Comparison of ENCODE assay signal across 9 mouse cellular contexts in genomic region chr2:166489041-166489872, GRCm38 (mm10).
DNase-seq lines count a peak whose midpoint lies in the region; ATAC-seq and TF ChIP-seq lines count a peak whose summit lies in the region.
"Had no signal": no experiment of that assay in that cellular context is flagged by ENCODE, and none has a peak within 500 bp of the region (broad histone marks: within the 10 kb centered on the region; RNA-seq: fewer than 3 reads in every experiment).

No protein-coding gene starts in this region.

- DNase-seq in ES-E14 (ENCODE audit: low read depth, low spot score) (peak; percentile 17), R1 (ENCODE audit: low read depth, low spot score) (peak; percentile 78)
- DNase-seq in forebrain, embryonic 14.5 days (ENCODE audit: low spot score), result peak; percentile 58
- DNase-seq in midbrain, embryonic 11.5 days (ENCODE audit: low spot score, missing footprints), result peak; percentile 92
- DNase-seq in liver, embryonic 11.5 days (ENCODE audit: low spot score), result no peak
- no peak for DNase-seq in kidney, adult 2 months
- no peak for DNase-seq in cerebellum, postnatal 4 days (ENCODE audit: low spot score in 2 of 2)
- DNase-seq: gastrocnemius, postnatal 14 days had no signal

- no peak for TF ChIP-seq POLR2A in kidney, adult 2 months (IDR thresholded peaks at IDR 0.05; ENCODE audit: low read depth, low read length)

- peak; percentile 28; the same call in 1 of the 2 replicates for ATAC-seq in forebrain, embryonic 14.5 days
- peak; percentile 74 for ATAC-seq in midbrain, embryonic 11.5 days (ENCODE audit: low FRiP score)
- ATAC-seq in liver, embryonic 11.5 days (replicated peaks; ENCODE audit: low FRiP score), result no peak

- H3K4me3 ChIP-seq in ES-E14 (ENCODE audit: insufficient read depth in 1 of 2, low read depth in 1 of 2, low read length in 2 of 2, poor library complexity in 1 of 2, severe bottlenecking in 1 of 2), result no peak overlapping the region
- no peak overlapping the region for H3K4me3 ChIP-seq in forebrain, embryonic 14.5 days (ENCODE audit: low read depth, low read length)
- H3K4me3 ChIP-seq in midbrain, embryonic 11.5 days (ENCODE audit: low read depth, low read length), result no peak overlapping the region
- H3K4me3 ChIP-seq in liver, embryonic 11.5 days (ENCODE audit: low read depth, low read length), result no peak overlapping the region
- H3K4me3 ChIP-seq in kidney, adult 2 months (ENCODE audit: insufficient read depth, low read depth, low read length), result no peak overlapping the region
- H3K4me3 ChIP-seq: hindbrain, embryonic 15.5 days had no signal

- H3K27me3 ChIP-seq in forebrain, embryonic 14.5 days (replicated peaks; ENCODE audit: control insufficient read depth, insufficient read depth, low read length), result no peaks in the 10 kb centered on the region
- H3K27me3 ChIP-seq in midbrain, embryonic 11.5 days (ENCODE audit: control insufficient read depth, insufficient read depth, low read length), result no peaks in the 10 kb centered on the region
- no peaks in the 10 kb centered on the region; the same call in 1 of the 2 replicates for H3K27me3 ChIP-seq in liver, embryonic 11.5 days (replicated peaks; ENCODE audit: control insufficient read depth, insufficient read depth, low read length)
- no peaks in the 10 kb centered on the region for H3K27me3 ChIP-seq in kidney, adult 2 months (replicated peaks; ENCODE audit: control insufficient read depth, insufficient read depth, low read length)

- no peaks in the 10 kb centered on the region for H3K36me3 ChIP-seq in ES-E14 (ENCODE audit: control insufficient read depth, insufficient read depth, low read length, poor library complexity, severe bottlenecking)
- H3K36me3 ChIP-seq in forebrain, embryonic 14.5 days (ENCODE audit: control insufficient read depth, insufficient read depth, low read length), result no peaks in the 10 kb centered on the region
- no peaks in the 10 kb centered on the region for H3K36me3 ChIP-seq in midbrain, embryonic 11.5 days (ENCODE audit: control insufficient read depth, insufficient read depth, low read length)
- no peaks in the 10 kb centered on the region for H3K36me3 ChIP-seq in liver, embryonic 11.5 days (ENCODE audit: control insufficient read depth, insufficient read depth, low read length)
- no peaks in the 10 kb centered on the region for H3K36me3 ChIP-seq in kidney, adult 2 months (ENCODE audit: control insufficient read depth, insufficient read depth, low read length)
- H3K36me3 ChIP-seq: hindbrain, embryonic 15.5 days had no signal

- H3K27ac ChIP-seq in ES-E14 (ENCODE audit: insufficient read depth, low read depth, low read length, poor library complexity, severe bottlenecking), result no peak overlapping the region
- H3K27ac ChIP-seq in forebrain, embryonic 14.5 days (ENCODE audit: low read depth, low read length), result peak overlapping the region; percentile 60
- peak overlapping the region; percentile 80 for H3K27ac ChIP-seq in midbrain, embryonic 11.5 days (ENCODE audit: low read depth, low read length)
- no peak overlapping the region for H3K27ac ChIP-seq in liver, embryonic 11.5 days (ENCODE audit: low read depth, low read length)
- no peak overlapping the region for H3K27ac ChIP-seq in kidney, adult 2 months (ENCODE audit: insufficient read depth, low read depth, low read length)
- H3K27ac ChIP-seq: hindbrain, embryonic 15.5 days had no signal

- H3K9me3 ChIP-seq in ES-E14 (ENCODE audit: control insufficient read depth, insufficient read depth, low read depth, low read length), result no peaks in the 10 kb centered on the region
- H3K9me3 ChIP-seq in forebrain, embryonic 14.5 days (replicated peaks; ENCODE audit: control insufficient read depth, low read length), result no peaks in the 10 kb centered on the region
- H3K9me3 ChIP-seq in midbrain, embryonic 11.5 days (ENCODE audit: control insufficient read depth, low read length), result no peaks in the 10 kb centered on the region
- H3K9me3 ChIP-seq in liver, embryonic 11.5 days (ENCODE audit: control insufficient read depth, low read length), result no peaks in the 10 kb centered on the region
- H3K9me3 ChIP-seq: hindbrain, embryonic 15.5 days had no signal

- no peak overlapping the region for H3K4me2 ChIP-seq in forebrain, embryonic 14.5 days (ENCODE audit: low read length)
- peak overlapping the region; percentile 4; the same call in 1 of the 2 replicates for H3K4me2 ChIP-seq in midbrain, embryonic 11.5 days
- H3K4me2 ChIP-seq in liver, embryonic 11.5 days, result no peak overlapping the region
- H3K4me2 ChIP-seq: hindbrain, embryonic 15.5 days had no signal

- no peak for TF ChIP-seq CTCF in kidney, adult 2 months (conservative IDR thresholded peaks at IDR 0.05; ENCODE audit: insufficient read depth, insufficient read length, low read depth, low read length)

- H3K9ac ChIP-seq in ES-E14 (ENCODE audit: insufficient read depth, low read depth, low read length, poor library complexity, severe bottlenecking), result no peak overlapping the region
- H3K9ac ChIP-seq in forebrain, embryonic 14.5 days (ENCODE audit: low read length), result peak overlapping the region; percentile 25; the same call in 1 of the 2 replicates
- peak overlapping the region; percentile 44 for H3K9ac ChIP-seq in midbrain, embryonic 11.5 days (ENCODE audit: low read length)
- H3K9ac ChIP-seq in liver, embryonic 11.5 days (ENCODE audit: low read depth, low read length), result no peak overlapping the region
- H3K9ac ChIP-seq: hindbrain, embryonic 15.5 days had no signal

- WGBS in forebrain, embryonic 14.5 days, result 14% methylated on average over 15 of the region's 15 CpGs
- WGBS in midbrain, embryonic 11.5 days, result 19% methylated on average over 15 of the region's 15 CpGs
- WGBS in liver, embryonic 11.5 days, result 59% methylated on average over 15 of the region's 15 CpGs
- WGBS in kidney, adult 2 months, result 80% methylated on average over 15 of the region's 15 CpGs

- in situ Hi-C loops in ES-E14 (cut with MboI; ENCODE audit: low sequenced_read_pairs in 2 of 2, unreplicated experiment in 2 of 2), result no loop called here

- peaks cover 0 to 6% of the 10 kb centered on the region in 2 experiments; a peak in 2 of 4 replicates for H3K4me1 ChIP-seq in ES-E14 (ENCODE audit: control insufficient read depth in 2 of 2, insufficient read depth in 2 of 2, low read length in 2 of 2, poor library complexity in 1 of 2)
- H3K4me1 ChIP-seq in forebrain, embryonic 14.5 days (ENCODE audit: control insufficient read depth, insufficient read depth, low read length), result peaks cover 18% of the 10 kb centered on the region
- peaks cover 31% of the 10 kb centered on the region for H3K4me1 ChIP-seq in midbrain, embryonic 11.5 days (ENCODE audit: control insufficient read depth, insufficient read depth, low read length)
- H3K4me1 ChIP-seq in liver, embryonic 11.5 days (replicated peaks; ENCODE audit: control insufficient read depth, insufficient read depth, low read length), result no peaks in the 10 kb centered on the region
- H3K4me1 ChIP-seq in kidney, adult 2 months (ENCODE audit: control insufficient read depth, insufficient read depth, low read length), result 0 out of 2 replicates have a peak, but pooled peaks cover 2% of the 10 kb centered on the region

TF ChIP-seq in ES-E14, 5 proteins besides CTCF, POLR2A, EP300 and RAD21:
- TF ChIP-seq CHD2 (IDR thresholded peaks at IDR 0.05; ENCODE audit: low read depth, low read length) (no peak), MAFK (IDR thresholded peaks at IDR 0.05; ENCODE audit: insufficient read depth, low read depth, low read length) (no peak)

Comparison
In these comparisons a context has a peak if more than half of its experiments do, and no peak if none do; other contexts are left out.
1. DNase-seq: peak in ES-E14 (single experiment), R1 (single experiment), forebrain, embryonic 14.5 days (single experiment) and midbrain, embryonic 11.5 days (single experiment); none in liver, embryonic 11.5 days (single experiment), kidney, adult 2 months (single experiment) and cerebellum, postnatal 4 days (0 of 2).
2. H3K27ac ChIP-seq: peak in forebrain, embryonic 14.5 days (single experiment) and midbrain, embryonic 11.5 days (single experiment); none in ES-E14 (single experiment), liver, embryonic 11.5 days (single experiment) and kidney, adult 2 months (single experiment).
3. H3K9ac ChIP-seq: peak in forebrain, embryonic 14.5 days (single experiment) and midbrain, embryonic 11.5 days (single experiment); none in ES-E14 (single experiment) and liver, embryonic 11.5 days (single experiment).